Mouse (Mus musculus): ENCODE results near the gene Hspa4. TPM values are rescaled to one million over a fixed set of nuclear protein-coding genes. Genes with fewer than 3 reads are reported as not detected.
"Not testable (repeated sequence)": the region's sequence is repeated elsewhere in the genome, so short reads cannot be mapped to it uniquely, and the experiment has no call there.

Hspa4 gene
- polyA plus RNA-seq, 1 experiment = 708 TPM

- TF ChIP-seq POLR2A (IDR thresholded peaks at IDR 0.05; ENCODE audit: insufficient read depth, low read depth, low read length) (no peak), CTCF (IDR thresholded peaks at IDR 0.05; ENCODE audit: insufficient read depth, low read depth, low read length) (no peak)
- H3K4me3 ChIP-seq (ENCODE audit: insufficient read depth, low read depth, low read length) = no peak overlapping the region
- no peak overlapping the region for H3K27ac ChIP-seq (ENCODE audit: insufficient read depth, low read depth, low read length)
- WGBS = 91% methylated on average over 14 of the region's 14 CpGs
- H3K4me1 ChIP-seq (ENCODE audit: control insufficient read depth, insufficient read depth, low read length) = no peaks in the 10 kb centered on the region
Observed at GRCm38 (mm10) chr11:53332076-53332680, 31.9 kb upstream of the Hspa4 start.

GRCm38 (mm10) chr11:53331121-53331520, 30.9 kb upstream of the Hspa4 start:
- TF ChIP-seq CTCF (IDR thresholded peaks at IDR 0.05; ENCODE audit: insufficient read depth, low read depth, low read length) (no peak), POLR2A (IDR thresholded peaks at IDR 0.05; ENCODE audit: insufficient read depth, low read depth, low read length) (no peak)
- Histone ChIP-seq H3K4me1 (ENCODE audit: control insufficient read depth, insufficient read depth, low read length) (no peaks in the 10 kb centered on the region), H3K4me3 (ENCODE audit: insufficient read depth, low read depth, low read length) (no peak overlapping the region), H3K27ac (ENCODE audit: insufficient read depth, low read depth, low read length) (no peak overlapping the region)
- WGBS = 81% methylated on average over 6 of the region's 6 CpGs

GRCm38 (mm10) chr11:53330325-53330724, 30.1 kb upstream of the Hspa4 start:
- Histone ChIP-seq H3K27ac (ENCODE audit: insufficient read depth, low read depth, low read length) (no peak overlapping the region), H3K4me3 (ENCODE audit: insufficient read depth, low read depth, low read length) (no peak overlapping the region), H3K4me1 (ENCODE audit: control insufficient read depth, insufficient read depth, low read length) (no peaks in the 10 kb centered on the region)
- WGBS = 92% methylated on average over 7 of the region's 7 CpGs
- TF ChIP-seq CTCF (IDR thresholded peaks at IDR 0.05; ENCODE audit: insufficient read depth, low read depth, low read length) = no peak
- TF ChIP-seq POLR2A (IDR thresholded peaks at IDR 0.05; ENCODE audit: insufficient read depth, low read depth, low read length) = no peak

- Histone ChIP-seq H3K4me3 (ENCODE audit: insufficient read depth, low read depth, low read length) (peak within 1 kb of the TSS; percentile 61), H3K27ac (ENCODE audit: insufficient read depth, low read depth, low read length) (0 out of 2 replicates have a peak within 1 kb of the TSS, but pooled peaks have one; percentile 0), H3K4me1 (ENCODE audit: control insufficient read depth, insufficient read depth, low read length) (no peaks in the 10 kb centered on the region)
- peak; percentile 72 for TF ChIP-seq POLR2A (IDR thresholded peaks at IDR 0.05; ENCODE audit: insufficient read depth, low read depth, low read length)
- TF ChIP-seq CTCF (IDR thresholded peaks at IDR 0.05; ENCODE audit: insufficient read depth, low read depth, low read length) = no peak
- under 1% methylated on average over 21 of the region's 21 CpGs for WGBS
Observed at GRCm38 (mm10) chr11:53324512-53324968, 24.3 kb upstream of the Hspa4 start, which contains the start of gene Zcchc10. Gene Zcchc10, plus strand, starts transcription at chr11:53324679.

- H3K4me3 ChIP-seq (ENCODE audit: insufficient read depth, low read depth, low read length); H3K27ac ChIP-seq (ENCODE audit: insufficient read depth, low read depth, low read length); H3K4me1 ChIP-seq (ENCODE audit: control insufficient read depth, insufficient read depth, low read length): not testable (repeated sequence)
- 93% methylated on average over 13 of the region's 13 CpGs for WGBS
Observed at GRCm38 (mm10) chr11:53319867-53320266, 19.6 kb upstream of the Hspa4 start.

- H3K27ac ChIP-seq (ENCODE audit: insufficient read depth, low read depth, low read length); H3K4me1 ChIP-seq (ENCODE audit: control insufficient read depth, insufficient read depth, low read length); H3K4me3 ChIP-seq (ENCODE audit: insufficient read depth, low read depth, low read length): not testable (repeated sequence)
- WGBS = 85% methylated on average over 3 of the region's 3 CpGs
Observed at GRCm38 (mm10) chr11:53318568-53318967, 18.3 kb upstream of the Hspa4 start.

GRCm38 (mm10) chr11:53318041-53318440, 17.8 kb upstream of the Hspa4 start:
- Histone ChIP-seq H3K4me3 (ENCODE audit: insufficient read depth, low read depth, low read length) (no peak overlapping the region), H3K4me1 (ENCODE audit: control insufficient read depth, insufficient read depth, low read length) (no peaks in the 10 kb centered on the region), H3K27ac (ENCODE audit: insufficient read depth, low read depth, low read length) (no peak overlapping the region)
- TF ChIP-seq POLR2A (IDR thresholded peaks at IDR 0.05; ENCODE audit: insufficient read depth, low read depth, low read length) = no peak
- no peak for TF ChIP-seq CTCF (IDR thresholded peaks at IDR 0.05; ENCODE audit: insufficient read depth, low read depth, low read length)
- WGBS = 88% methylated on average over 7 of the region's 7 CpGs

GRCm38 (mm10) chr11:53316996-53317395, 16.7 kb upstream of the Hspa4 start:
- TF ChIP-seq POLR2A (IDR thresholded peaks at IDR 0.05; ENCODE audit: insufficient read depth, low read depth, low read length) = no peak
- TF ChIP-seq CTCF (IDR thresholded peaks at IDR 0.05; ENCODE audit: insufficient read depth, low read depth, low read length) = no peak
- Histone ChIP-seq H3K4me3 (ENCODE audit: insufficient read depth, low read depth, low read length) (no peak overlapping the region), H3K27ac (ENCODE audit: insufficient read depth, low read depth, low read length) (peak overlapping the region; percentile 27), H3K4me1 (ENCODE audit: control insufficient read depth, insufficient read depth, low read length) (no peaks in the 10 kb centered on the region)
- WGBS = 20% methylated on average over 6 of the region's 6 CpGs

GRCm38 (mm10) chr11:53314770-53315173, 14.5 kb upstream of the Hspa4 start:
- Histone ChIP-seq H3K4me1 (ENCODE audit: control insufficient read depth, insufficient read depth, low read length) (no peaks in the 10 kb centered on the region), H3K4me3 (ENCODE audit: insufficient read depth, low read depth, low read length) (no peak overlapping the region), H3K27ac (ENCODE audit: insufficient read depth, low read depth, low read length) (no peak overlapping the region)
- WGBS = 74% methylated on average over 1 of the region's 1 CpGs
- TF ChIP-seq POLR2A (IDR thresholded peaks at IDR 0.05; ENCODE audit: insufficient read depth, low read depth, low read length) (no peak), CTCF (IDR thresholded peaks at IDR 0.05; ENCODE audit: insufficient read depth, low read depth, low read length) (no peak)

GRCm38 (mm10) chr11:53312823-53313222, 12.6 kb upstream of the Hspa4 start:
- H3K27ac ChIP-seq (ENCODE audit: insufficient read depth, low read depth, low read length); H3K4me3 ChIP-seq (ENCODE audit: insufficient read depth, low read depth, low read length); H3K4me1 ChIP-seq (ENCODE audit: control insufficient read depth, insufficient read depth, low read length): not testable (repeated sequence)
- 79% methylated on average over 1 of the region's 1 CpGs for WGBS
